Mouse (Mus musculus) cortical plate, adult 2 months (tissue): ENCODE results near the gene Prnp. TPM values are rescaled to one million over a fixed set of nuclear protein-coding genes. Genes with fewer than 3 reads are reported as not detected.

Source experiments
- H3K27ac ChIP-seq: fragments of 200-500 bp; 2 replicates; pipeline ENCODE4 v1.5.1; 2012; ENCODE audit warnings: low read length, control low read depth, inconsistent platforms; ENCODE audit not compliant: insufficient read depth
- H3K4me1 ChIP-seq: fragments of 200-500 bp; 2 replicates; pipeline ENCODE4 v1.6.1; 2011; ENCODE audit warnings: low read length; ENCODE audit not compliant: control insufficient read depth, insufficient read depth
- H3K4me3 ChIP-seq: fragments of 200-500 bp; 2 replicates; pipeline ENCODE4 v1.5.1; 2011; ENCODE audit warnings: mild to moderate bottlenecking, low read length, control low read depth; ENCODE audit not compliant: insufficient read depth
- CTCF ChIP-seq: fragments of 200-500 bp; IDR thresholded peaks from 2 replicates; pipeline ENCODE4 v1.5.1; 2011; ENCODE audit warnings: mild to moderate bottlenecking, control low read depth, low read length; ENCODE audit not compliant: insufficient read depth; ENCODE audit errors: extremely low read depth
- POLR2A ChIP-seq: fragments of 200-500 bp; IDR thresholded peaks from 2 replicates; pipeline ENCODE4 v1.6.1; 2011; ENCODE audit warnings: mild to moderate bottlenecking, low read length, control low read depth; ENCODE audit not compliant: insufficient read depth; ENCODE audit errors: extremely low read depth
- polyA plus RNA-seq: library from polyadenylated mRNA; depleted of rRNA; stranded (reverse); fragments of >200 nt; gene quantifications from 2 replicates; pipeline ENCODE4 v1.2.3, GENCODE M21; 2012

Prnp gene
- polyA plus RNA-seq, 1 experiment: 704 TPM

DNA sequence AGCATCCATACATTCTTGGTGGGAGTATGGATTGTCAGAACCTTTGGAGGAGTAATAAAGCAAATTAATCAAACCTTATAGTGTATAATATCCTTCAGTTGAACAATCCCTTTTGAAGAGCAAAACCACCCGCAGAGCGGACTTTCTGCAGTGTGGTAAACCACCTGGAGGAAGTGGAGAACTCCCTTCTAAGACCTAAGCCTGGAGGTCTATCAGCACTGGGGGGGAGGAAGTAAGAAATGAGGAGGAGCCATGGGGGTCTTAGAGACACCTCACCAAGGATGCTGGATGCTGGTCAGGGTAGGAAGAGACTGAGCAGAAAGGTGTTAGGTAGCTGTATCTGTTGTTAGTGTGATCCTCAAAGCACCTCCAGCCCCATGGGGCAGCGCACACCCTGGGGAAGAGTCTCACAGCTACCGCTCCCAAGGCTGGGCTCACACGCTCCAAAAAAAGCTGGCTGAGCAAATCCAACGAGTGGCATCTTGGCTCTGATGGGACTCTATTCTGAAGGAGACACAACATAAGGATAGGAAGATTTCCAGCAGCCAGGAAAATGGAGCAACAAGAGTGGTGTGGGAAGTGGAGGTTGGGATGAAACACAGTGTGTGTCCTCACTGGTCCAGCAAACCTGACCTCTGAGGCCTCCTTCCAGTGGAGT, 23.1 kb upstream of the Prnp start:
- H3K4me1 ChIP-seq: peaks cover 9% of the 10 kb centered on the region
- H3K4me3 ChIP-seq: no peak overlapping the region
- no peak overlapping the region for H3K27ac ChIP-seq
- TF ChIP-seq POLR2A: no peak
- TF ChIP-seq CTCF: no peak

DNA sequence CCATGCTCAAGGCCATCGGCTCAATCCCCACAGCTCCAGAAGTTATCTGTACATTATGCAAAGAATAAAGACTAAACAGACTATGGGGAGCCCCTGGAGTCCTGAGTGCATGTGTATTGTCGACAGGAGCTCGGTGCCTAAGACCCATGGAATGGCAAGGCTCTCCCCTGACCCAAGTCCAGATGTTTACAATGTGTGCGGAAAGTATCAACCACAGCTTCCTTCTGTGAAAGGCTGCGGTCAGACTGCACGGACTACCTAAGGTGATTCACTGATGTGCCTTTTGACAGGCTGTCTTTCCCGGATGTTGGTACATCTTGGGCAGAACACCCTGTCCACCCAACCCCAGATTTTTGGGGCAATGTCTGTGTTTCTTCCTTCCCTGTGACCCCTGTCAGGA, 21.5 kb upstream of the Prnp start:
- Histone ChIP-seq H3K4me1 (peaks cover 5% of the 10 kb centered on the region), H3K4me3 (no peak overlapping the region)

DNA sequence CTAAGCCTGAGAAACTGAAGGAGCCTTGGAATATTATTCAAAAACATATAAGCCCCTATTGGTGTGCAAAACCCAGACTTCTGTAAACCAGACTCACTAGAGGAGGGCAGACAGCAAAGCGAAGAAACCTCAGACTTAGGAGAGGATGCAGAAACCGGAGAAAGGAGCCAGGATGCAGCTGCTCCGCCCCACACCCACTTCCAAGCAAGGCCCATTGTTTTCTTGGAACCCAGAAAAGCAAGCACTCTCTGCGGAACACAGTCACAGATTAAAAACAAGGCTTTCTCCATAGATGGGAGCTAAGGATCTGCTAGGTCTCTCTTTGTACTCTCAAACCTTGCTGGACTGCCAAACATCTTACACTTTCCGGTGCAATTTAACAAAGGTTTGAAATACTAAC, 17.2 kb upstream of the Prnp start:
- Histone ChIP-seq H3K4me3 (no peak overlapping the region), H3K4me1 (peaks cover 2% of the 10 kb centered on the region; the same call in 1 of the 2 replicates), H3K27ac (no peak overlapping the region; the same call in 1 of the 2 replicates)
- TF ChIP-seq POLR2A: no peak
- no peak for TF ChIP-seq CTCF

More for the DNA sequence above, 21.5 kb upstream of the Prnp start:
- no peak overlapping the region for H3K27ac ChIP-seq
- TF ChIP-seq POLR2A (no peak), CTCF (no peak)

DNA sequence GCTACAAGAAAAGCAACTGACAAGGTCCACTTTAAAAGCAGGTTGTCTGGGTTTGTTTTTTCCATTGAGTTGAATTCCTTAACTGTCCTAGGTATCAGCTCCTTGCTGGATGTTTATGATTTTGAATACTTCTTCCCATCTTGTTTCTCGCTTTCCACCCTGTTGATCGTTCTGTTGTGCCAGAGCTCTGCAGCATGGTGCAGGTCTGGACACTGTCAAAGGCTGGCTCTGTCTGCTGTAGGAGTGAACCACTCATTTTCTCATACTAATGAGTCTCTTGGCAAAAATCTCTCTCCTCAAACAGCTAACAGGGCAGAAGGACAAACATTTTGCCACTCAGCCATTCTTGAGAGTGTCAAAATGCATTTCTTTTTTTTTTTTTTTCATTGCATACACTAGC, 14.6 kb upstream of the Prnp start:
- TF ChIP-seq POLR2A: no peak
- TF ChIP-seq CTCF: no peak
- H3K27ac ChIP-seq: no peak overlapping the region
- no peak overlapping the region for H3K4me3 ChIP-seq
- H3K4me1 ChIP-seq: no peaks in the 10 kb centered on the region

DNA sequence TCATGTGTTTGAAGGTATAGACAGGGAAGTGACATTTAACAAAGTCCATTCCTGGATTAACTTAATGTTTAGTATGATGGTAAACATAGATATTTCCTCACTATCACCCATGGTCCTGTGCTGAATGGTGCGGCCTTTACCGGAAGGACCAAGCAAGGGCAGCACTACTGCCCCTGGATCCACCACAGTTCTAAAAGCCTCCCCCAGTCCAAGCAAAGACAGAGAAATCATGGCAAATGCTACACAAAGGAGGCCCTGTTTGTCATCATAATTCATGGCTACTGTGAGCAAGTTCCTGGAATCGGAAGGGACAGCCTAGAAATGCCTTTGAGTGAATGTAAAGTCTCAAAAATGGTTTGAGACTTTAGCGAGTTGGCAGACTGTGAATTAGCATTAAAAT, 13.7 kb upstream of the Prnp start:
- no peak for TF ChIP-seq CTCF
- H3K27ac ChIP-seq: no peak overlapping the region
- no peaks in the 10 kb centered on the region for H3K4me1 ChIP-seq
- H3K4me3 ChIP-seq: no peak overlapping the region

DNA sequence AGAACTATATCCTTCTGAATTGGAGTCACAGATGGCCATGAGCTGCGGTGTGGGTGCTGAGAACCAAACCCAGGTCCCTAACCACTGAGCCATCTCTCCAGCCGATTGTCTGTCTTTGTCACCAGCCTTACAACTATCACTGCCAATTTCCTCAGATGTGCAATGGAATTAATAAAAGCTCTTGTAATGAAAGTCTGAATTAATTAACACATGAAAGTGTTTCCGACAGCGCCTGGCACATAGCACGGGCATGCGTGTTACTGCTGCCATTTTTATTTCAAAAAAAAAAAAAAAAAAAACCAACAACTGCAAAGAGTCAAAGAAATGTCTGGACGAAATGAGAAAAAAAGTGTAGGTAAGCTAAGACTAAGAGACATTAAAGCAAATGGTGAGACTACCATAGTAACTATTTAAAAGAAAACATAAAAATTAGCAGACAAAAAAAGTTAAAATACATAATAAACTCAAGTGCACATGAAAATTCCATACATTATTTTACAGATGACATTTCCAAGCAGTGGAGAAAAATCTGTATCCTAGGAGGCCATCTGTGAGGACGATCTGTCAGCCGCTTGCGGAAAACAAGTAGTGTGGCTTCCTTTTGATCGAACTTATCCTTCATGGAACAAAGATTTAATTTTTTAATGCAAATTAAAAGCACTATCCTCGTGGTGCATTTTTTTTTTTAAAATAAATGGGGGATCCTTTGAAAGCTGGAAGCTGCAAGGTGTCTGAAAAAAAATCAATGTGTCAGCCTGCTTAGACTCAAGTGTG, 12.2 kb upstream of the Prnp start:
- H3K4me3 ChIP-seq: no peak overlapping the region
- TF ChIP-seq POLR2A: no peak
- TF ChIP-seq CTCF: no peak
- no peaks in the 10 kb centered on the region for H3K4me1 ChIP-seq
- H3K27ac ChIP-seq: no peak overlapping the region

DNA sequence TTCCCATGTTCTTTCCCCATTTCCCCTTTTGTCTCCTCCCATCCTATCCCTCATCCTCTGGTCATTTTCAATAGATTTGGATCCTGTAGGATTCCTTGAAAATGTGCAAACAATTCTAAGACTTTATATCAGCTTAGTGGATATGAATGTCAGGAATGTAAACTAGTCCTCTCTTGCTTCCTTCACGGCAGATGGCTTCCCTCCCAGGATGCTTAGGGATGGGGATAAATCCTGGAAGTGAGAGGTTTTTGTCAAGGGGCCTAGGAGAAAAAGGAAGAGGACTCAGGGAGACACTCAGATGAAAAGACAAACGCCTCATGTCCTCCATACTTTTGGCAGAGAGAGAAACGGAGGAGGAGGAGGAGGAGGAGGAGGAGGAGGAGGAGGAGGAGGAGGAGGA, 7.3 kb upstream of the Prnp start:
- Histone ChIP-seq H3K4me3 (no peak overlapping the region), H3K27ac (no peak overlapping the region), H3K4me1 (no peaks in the 10 kb centered on the region)
- no peak for TF ChIP-seq CTCF
- TF ChIP-seq POLR2A: no peak

DNA sequence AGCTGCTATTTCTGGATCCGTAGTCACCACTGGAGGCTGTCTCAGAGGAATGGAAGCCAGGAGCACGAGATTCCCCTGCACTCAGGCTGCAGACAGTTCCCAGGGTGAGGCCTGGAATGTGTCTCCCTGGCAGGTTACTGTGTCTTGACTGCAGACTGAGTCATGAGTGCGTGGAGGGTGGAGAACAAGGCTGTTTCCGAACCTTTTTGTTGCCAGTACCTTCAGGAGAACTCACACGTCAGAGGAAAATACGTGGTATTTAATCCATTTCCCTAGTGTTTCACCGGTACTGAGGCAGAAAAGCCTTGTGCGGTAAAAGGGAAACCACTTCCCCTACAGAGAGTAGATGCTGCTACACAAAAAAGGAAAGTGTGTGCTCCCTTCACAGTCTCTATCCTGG, 6.9 kb upstream of the Prnp start:
- no peak for TF ChIP-seq CTCF
- TF ChIP-seq POLR2A: no peak
- no peaks in the 10 kb centered on the region for H3K4me1 ChIP-seq
- no peak overlapping the region for H3K27ac ChIP-seq
- H3K4me3 ChIP-seq: no peak overlapping the region

DNA sequence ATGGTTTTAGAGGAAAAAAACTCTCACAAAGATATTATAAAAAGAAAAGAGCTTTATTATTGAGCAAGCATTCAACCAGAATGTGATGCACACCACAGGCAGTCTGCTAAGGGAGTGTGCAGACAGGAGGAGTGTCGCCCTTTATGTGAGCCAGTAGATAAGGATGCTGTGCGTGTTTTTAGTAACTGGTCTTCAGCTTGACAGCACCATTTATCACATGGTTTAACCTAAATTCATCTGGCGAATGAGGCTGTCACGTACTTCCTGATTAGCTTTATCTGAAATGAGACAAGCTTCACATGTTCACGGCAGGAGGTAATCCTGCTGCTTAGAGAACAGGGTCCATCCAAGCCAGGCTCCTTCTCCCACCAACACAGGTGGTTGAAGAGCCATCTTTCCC, 4.7 kb upstream of the Prnp start:
- Histone ChIP-seq H3K4me1 (no peaks in the 10 kb centered on the region), H3K4me3 (no peak overlapping the region), H3K27ac (no peak overlapping the region)
- TF ChIP-seq POLR2A (no peak), CTCF (no peak)

DNA sequence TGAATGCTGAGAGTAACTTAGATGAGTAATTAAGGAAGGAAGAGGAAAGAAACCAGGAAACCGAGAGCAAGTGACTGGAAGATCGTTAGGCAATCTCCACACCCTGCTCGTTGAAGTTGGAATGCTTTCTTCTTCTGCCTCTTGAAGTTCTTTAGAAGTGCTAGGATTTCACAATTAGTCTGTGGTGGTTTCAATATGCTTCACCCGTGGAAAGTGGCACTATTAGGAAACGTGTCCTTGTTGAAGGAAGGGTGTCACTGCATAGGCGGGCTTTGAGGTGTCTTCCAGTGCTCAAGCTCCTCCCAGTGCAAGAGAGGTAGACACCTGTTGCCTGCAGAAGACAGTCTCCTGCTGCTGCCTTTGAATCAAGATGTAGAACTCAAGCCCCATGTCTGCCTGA, 4.0 kb upstream of the Prnp start:
- TF ChIP-seq CTCF (no peak), POLR2A (no peak)
- Histone ChIP-seq H3K4me1 (no peaks in the 10 kb centered on the region), H3K4me3 (no peak overlapping the region), H3K27ac (no peak overlapping the region)

DNA sequence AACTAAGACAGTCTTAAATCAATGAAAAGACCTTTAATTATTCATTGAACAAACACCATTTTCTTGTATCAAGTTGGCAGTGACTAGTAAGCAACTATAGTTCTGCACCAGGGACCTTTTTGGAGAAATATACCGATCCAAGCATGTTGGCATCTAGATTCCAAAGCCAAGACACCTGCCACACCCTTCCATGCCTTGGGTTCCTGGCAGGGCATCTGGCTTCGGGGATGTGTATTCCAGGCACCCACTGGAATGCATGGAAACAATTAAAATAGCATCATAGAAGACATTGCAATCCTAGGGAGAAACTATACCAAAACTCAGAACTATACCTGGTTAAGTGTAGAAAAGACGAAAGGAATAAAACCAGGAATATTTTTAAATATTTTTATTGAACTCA, 3.5 kb upstream of the Prnp start:
- TF ChIP-seq CTCF (no peak), POLR2A (no peak)
- Histone ChIP-seq H3K4me3 (no peak overlapping the region), H3K27ac (no peak overlapping the region), H3K4me1 (peaks cover under 1% of the 10 kb centered on the region; the same call in 1 of the 2 replicates)
